Mouse (Mus musculus) Muller cell, postnatal 12 days (primary cell): ENCODE measurements around the gene Il33.
"Not testable (repeated sequence)": the region's sequence is repeated elsewhere in the genome, so short reads cannot be mapped to it uniquely, and the experiment has no call there.

Experiments used
- DNase-seq: peaks from one replicate; pipeline ENCODE4 v3.0.0-alpha.2; 2015; ENCODE audit errors: inconsistent ontology term

Il33 gene

GRCm38 (mm10) chr19:29937445-29937844, 12.5 kb downstream of the Il33 start:
- DNase-seq, result no peak

GRCm38 (mm10) chr19:29940239-29940638, 15.3 kb downstream of the Il33 start:
- no peak for DNase-seq

- no peak for DNase-seq
Measured at GRCm38 (mm10) chr19:29941208-29941607, 16.3 kb downstream of the Il33 start.

- DNase-seq, result no peak
Measured at GRCm38 (mm10) chr19:29942358-29942757, 17.4 kb downstream of the Il33 start.

GRCm38 (mm10) chr19:29944426-29944825, 19.5 kb downstream of the Il33 start:
- no peak for DNase-seq

- not testable (repeated sequence) for DNase-seq
Measured at GRCm38 (mm10) chr19:29944935-29945334, 20.0 kb downstream of the Il33 start.

GRCm38 (mm10) chr19:29945557-29946422, 20.9 kb downstream of the Il33 start:
- DNase-seq, result peak; percentile 83

- DNase-seq, result no peak
Measured at GRCm38 (mm10) chr19:29946423-29946716, 21.5 kb downstream of the Il33 start.

- no peak for DNase-seq
Measured at GRCm38 (mm10) chr19:29947056-29947455, 22.1 kb downstream of the Il33 start.

GRCm38 (mm10) chr19:29947891-29948801, 23.2 kb downstream of the Il33 start:
- DNase-seq, result peak; percentile 84

GRCm38 (mm10) chr19:29952538-29952937, 27.6 kb downstream of the Il33 start:
- no peak for DNase-seq

- DNase-seq, result no peak
Measured at GRCm38 (mm10) chr19:29953833-29954232, 28.9 kb downstream of the Il33 start.

- no peak for DNase-seq
Measured at GRCm38 (mm10) chr19:29955454-29955853, 30.5 kb downstream of the Il33 start.

GRCm38 (mm10) chr19:29960906-29961305, 36.0 kb downstream of the Il33 start:
- no peak for DNase-seq

GRCm38 (mm10) chr19:29961842-29962241, 36.9 kb downstream of the Il33 start:
- DNase-seq, result no peak

- no peak for DNase-seq
Measured at GRCm38 (mm10) chr19:29963598-29964092, 38.7 kb downstream of the Il33 start.

- DNase-seq, result no peak
Measured at GRCm38 (mm10) chr19:29967960-29968359, 43.0 kb downstream of the Il33 start.

- no peak for DNase-seq
Measured at GRCm38 (mm10) chr19:29973396-29973795, 48.5 kb downstream of the Il33 start.

GRCm38 (mm10) chr19:29978847-29979246, 53.9 kb downstream of the Il33 start:
- DNase-seq, result peak; percentile 19

GRCm38 (mm10) chr19:29979452-29980089, 54.7 kb downstream of the Il33 start:
- no peak for DNase-seq

- DNase-seq, result peak; percentile 45
Measured at GRCm38 (mm10) chr19:29984208-29985005, 59.5 kb downstream of the Il33 start.
